Mouse (Mus musculus) embryo, embryonic 9.5 days (tissue): ENCODE data around the gene Ypel1.

Experiments used
- DNase-seq: peaks from one replicate; pipeline ENCODE4 v3.0.0-alpha.2; 2017; ENCODE audit errors: extremely low spot score

Ypel1 gene

DNA sequence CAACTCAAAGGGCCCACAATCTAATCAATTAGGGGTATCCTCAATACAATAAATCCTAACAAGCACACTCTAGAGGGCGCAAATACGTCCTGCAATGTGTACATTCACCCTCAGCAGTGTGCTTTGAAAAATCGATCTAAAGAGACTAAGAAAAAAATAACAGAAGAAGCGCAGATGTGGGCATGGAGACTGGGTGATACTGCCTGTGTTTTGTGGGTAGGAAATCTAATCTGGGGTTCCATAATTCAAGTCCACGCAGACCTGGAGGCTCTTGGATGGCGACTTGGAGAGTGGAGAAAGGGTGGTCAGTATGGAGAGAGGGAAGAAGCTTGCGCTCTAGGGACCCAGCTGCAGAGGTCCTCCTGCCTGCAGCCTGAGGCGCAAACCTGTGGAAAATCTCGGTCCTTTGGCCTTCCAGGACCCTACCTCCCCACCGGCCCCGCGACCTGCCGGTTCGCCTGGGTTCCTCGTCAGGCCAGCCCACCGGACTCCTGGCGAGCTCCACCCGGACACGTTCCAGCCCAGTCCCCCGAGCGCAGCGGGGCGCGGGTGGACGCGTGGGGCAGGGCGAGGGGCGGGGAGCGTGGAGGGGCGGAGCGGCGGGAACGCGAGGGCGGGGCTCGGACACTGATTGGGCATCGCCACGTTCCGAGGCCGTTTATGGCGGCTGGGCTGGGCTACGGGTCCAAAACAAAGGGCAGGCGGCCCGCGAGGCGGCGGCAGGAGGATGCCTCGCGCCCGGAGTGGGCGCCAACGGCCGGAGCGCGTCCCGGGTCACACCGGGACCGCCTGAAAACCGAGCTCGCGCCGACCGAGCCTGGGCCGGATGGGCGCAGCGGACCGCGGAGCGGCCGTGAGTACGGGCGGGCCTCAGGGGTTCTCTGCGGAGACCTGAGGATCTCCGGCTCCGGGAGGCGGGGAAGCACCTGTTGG lies at the start of gene Ypel1:
Gene Ypel1, plus strand, starts transcription at position 186 of the 933 bp plus-strand sequence.
- DNase-seq = peak; percentile 95

DNA sequence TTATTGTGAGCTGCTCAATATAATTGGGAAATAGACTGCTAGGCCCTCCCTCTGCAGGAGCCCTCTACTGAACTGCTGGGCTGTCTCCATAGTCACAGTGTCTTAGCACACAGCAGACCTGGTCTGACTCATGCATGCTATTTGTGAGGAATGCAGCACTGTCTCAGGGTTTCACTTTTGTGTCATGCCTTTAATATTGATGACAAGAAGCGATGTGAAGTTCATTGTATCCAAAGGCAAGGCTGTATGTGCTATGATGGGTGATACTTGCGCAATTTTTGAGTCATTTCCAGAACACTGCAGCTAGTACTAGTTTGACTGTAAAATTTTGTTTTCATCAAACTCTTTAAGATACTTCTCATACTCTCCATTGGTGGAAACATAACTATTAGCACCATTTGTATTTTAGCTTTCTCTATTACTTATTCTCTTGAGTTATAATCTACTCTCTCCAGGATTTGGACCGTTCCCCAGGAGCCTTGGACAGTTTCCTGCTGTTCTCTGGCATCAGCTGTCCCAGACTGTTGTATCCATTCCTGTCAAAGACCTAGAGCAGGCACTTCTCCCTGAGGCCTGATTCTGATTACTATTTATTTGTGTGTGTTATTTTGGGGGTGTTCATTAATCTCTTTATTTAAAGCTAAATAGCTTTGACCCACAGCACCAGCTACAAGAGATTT lies 44.9 kb upstream of the Ypel1 start:
- no peak for DNase-seq

DNA sequence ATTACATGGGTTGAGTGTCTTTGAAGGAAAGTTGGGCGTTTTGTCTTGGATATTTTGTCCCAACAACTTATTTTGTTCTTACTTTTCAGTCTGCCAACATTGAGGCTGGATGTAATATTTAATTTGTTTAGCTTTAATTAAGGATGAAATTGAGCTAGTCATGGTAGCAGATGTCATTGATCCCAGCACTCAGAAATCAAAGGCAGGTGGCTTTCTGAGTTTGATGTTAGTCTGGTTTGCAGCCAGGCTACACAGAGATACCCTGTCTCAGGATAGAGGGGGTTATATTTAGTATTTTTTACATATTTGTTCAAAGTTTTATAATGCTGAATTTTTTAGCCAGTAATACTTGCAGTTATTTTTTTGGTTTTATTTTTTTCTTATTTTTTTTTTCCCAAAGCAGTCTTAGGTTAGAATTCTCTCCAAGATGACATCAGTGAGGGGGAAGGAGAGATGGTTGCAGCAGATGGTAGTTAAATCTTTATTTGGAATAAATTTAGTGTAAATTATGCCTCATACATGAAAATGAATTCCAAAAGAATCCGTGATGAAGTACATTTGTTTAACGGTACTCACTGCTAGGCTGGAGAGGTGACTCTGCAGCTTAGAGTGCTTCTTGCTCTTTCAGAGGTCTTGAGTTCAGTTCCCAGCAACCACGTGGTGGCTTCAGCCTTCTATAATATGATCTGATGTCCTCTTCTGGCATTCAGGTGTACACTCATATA lies 39.4 kb upstream of the Ypel1 start:
- no peak for DNase-seq

DNA sequence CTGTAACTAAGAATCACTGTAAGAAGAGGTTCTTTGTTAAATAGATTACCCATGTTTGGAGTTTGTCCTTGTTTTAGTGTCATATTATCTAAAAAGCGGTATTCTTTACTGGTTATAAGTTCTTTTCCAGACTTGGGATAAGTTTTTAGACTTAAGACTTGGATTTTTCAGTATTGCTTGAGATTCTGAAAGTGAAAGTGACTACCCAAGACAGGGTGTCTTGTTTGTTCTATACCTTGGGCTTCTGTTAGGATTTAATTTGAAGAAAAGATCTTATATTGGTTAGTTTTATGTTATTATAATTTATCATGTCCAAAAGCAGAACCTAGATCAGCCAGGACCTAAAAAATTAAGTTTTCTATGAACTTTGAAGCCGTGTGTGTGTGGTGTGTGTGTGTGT lies 35.7 kb upstream of the Ypel1 start:
- DNase-seq = no peak

DNA sequence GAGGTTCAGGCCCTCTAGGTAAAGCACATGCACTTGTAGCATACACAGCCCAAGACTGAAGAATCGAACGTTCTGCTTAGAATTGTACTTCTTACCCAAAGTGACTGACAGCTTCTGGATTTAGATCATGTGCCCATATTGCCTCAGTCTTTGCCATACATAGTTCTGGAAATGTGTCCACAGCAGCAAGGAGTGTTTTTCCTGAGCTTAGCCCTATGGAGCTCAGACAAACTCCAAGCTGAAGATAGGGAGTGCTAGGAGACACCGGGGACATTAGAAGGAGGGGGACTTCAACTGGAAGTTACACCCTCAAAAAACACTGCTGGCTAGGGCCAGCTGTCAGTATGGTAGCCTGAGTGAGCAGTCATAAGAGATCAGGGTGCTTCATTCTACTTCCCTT lies 28.8 kb upstream of the Ypel1 start:
- DNase-seq = no peak

DNA sequence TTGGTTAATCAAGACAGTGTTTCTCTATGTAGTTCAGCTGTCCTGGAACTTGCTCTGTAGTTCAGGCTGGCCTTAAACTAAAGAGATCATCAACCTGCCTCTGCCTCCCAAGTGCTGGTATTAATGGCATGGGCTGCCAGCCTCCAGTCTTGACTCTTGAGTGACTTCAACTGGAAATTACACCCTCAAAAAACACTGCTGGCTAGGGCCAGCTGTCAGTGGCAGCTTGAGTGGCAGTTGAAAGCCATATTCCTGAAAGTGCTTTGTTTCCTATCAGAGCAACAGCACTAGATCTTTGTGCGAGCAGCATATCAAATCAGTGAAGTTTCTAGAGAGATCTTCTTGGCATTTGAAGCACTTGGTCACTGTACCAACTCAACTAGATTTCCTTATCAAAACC lies 28.1 kb upstream of the Ypel1 start:
- no peak for DNase-seq

DNA sequence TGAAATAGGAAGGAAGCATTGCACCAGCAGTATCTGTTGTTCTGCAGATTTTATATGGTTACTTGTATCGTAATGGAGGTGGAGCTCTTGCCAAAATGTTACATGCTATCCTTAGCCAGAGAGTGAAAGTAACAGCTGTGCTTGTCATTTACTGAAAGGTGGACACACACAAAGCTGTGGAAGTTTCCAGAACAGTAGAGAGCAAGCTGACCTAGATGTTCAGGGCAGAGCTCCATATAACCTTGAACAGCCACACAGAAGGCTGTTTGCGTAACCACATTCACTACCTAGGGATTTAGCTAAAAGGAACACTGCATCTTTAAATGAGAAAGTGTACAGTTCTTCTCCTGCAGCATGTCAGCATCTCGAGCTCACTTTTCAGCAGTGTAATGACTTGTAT lies 25.2 kb upstream of the Ypel1 start:
- DNase-seq = no peak

DNA sequence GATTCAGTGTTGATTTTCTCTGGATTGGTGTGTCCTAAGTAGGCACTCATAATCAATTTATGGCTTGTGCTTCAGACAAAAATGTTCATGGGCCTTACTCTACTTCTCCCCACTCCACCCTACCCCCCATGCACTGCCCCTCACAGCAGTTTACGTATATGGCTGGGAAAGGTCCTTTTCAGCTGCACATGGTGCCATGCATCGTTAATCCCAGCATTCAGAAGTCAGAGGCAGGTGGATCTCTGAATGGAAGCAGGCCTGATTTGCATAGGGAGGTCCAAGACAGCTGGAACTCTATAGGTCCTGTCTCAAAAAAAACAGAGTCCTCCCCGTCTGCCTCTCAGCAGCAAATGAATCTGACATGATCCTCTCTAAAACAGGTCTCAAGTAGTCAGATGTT lies 24.2 kb upstream of the Ypel1 start:
- DNase-seq = no peak

DNA sequence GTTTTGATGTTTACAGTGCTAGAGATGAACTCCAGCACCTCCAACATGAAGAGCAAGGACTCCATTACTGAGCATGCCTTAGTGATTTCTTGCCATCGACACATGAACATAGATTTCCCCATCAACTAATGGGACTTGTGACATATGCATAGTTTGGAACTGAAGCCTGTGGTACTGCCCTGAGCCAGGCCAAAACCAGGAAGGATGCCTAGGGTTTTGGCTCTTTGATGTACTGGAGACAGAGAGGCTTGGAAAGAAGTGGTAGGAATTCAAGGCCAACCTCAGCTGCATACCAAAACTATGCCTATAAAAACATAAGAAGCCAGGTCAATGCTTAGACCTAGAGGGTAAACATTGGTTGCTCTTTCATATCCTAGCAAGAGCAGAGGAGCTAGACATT lies 19.6 kb upstream of the Ypel1 start:
- no peak for DNase-seq

DNA sequence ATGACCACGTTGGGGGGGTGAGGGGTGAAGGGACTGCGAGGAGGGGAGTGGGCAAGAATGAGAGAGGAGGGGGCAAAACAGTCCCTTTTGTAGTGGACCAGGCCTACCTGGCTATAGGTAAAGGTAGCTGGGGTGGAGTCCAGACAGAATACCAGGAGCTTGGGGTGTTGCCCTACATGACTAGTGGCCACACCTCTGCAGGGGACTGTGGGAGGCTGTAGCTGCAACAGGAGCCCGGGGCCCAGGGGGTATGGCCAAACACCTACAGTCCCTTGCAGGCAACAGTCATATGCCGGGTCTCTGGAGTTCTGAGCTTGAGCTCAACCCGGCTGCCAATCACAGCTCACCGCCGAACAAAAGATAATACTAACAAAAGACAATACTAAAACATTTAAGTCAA lies 17.4 kb upstream of the Ypel1 start:
- no peak for DNase-seq

DNA sequence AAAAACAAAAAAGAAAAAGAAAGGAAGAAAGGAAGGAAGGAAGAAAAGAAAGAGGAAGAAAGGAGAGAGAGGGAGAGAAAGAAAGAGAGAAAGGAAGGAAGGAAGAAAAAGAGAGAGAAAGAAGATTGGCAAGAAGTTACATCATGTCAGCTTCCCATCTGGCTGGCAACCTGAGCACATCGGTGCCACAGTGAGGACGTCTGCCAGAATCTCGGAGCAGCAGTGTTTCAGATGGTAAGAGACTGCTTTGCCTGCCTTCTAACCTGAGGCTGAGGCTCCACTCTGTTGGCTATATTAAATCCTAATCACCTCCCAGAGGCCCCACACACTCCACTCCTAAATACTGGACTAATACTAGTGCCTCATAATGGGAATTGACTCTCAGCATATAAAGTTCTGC lies 15.6 kb upstream of the Ypel1 start:
- DNase-seq = no peak

DNA sequence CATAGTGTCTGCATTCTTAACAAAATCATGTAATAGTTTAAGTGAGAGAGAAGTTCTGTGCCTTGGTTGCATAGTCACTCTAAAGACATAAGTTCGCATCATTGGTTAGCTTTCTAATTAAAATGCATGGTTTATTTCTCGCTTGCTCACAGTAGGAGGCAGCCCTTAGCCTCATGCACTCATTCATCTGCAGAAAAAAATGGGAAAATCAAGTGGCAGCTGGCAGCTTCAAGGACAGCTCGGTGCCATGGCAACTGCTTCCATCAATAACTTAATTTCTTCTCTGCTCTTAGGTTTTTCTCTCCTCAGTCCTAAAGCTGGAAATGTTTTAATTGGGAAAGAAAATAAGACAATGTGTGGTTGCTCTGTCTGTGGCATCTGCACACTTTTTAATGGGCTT lies 13.9 kb upstream of the Ypel1 start:
- DNase-seq = no peak

DNA sequence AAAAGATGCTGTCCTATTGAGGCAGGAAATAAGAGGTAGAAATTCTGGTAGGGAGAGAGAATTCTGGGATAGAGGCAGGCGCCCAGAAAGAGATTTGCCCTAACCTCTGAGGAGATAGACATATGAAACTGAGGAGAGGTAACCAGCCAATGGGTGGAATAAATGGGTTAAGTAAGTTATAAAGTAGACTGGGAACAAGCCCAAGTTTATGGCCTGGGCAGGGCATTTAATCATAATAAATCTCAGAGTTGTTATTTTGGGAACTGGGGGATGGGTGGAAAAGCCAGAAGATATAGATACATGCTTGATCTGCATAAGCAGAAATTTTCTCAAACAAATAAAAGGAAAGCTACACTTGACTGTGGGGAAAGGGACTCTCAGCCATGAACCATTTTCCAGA lies 7.2 kb upstream of the Ypel1 start:
- no peak for DNase-seq

DNA sequence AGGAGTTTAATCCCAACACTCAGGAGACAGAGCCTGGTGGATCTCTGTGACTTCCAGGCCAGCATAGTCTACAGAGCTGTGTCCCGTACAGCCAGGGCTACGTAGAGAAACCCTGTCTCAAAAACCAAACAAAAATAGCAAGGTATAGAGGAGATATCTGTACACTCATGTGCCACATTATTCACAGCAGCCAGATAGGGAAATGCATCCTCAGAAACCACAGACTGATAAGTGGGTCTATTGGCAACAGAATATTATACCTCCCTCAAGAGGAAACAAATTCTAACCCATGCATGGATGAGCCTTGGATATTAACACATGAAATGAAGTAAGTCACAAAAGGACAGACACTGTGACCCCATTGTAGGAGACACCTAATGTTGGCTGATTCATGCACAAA lies 1.9 kb upstream of the Ypel1 start:
- DNase-seq = no peak

DNA sequence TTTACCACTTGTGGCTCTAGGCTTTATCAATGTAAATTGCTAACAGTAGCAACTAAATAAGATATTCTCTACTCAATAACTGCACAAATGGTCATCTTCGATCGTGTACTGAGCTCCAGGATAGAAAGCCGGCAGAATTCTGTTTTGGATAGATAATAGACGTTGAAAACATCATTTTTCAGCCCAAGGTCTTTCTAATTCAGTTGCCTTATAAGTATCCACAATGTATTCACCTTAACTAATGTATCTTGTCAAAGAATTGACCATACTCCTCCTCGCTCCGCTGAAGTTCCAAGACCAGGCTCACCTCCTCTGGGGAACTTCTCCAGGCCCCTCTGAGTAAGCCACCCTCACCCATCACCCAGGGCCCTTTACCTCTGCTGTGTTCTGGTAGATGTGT lies 1.2 kb downstream of the Ypel1 start:
- peak; percentile 22 for DNase-seq

DNA sequence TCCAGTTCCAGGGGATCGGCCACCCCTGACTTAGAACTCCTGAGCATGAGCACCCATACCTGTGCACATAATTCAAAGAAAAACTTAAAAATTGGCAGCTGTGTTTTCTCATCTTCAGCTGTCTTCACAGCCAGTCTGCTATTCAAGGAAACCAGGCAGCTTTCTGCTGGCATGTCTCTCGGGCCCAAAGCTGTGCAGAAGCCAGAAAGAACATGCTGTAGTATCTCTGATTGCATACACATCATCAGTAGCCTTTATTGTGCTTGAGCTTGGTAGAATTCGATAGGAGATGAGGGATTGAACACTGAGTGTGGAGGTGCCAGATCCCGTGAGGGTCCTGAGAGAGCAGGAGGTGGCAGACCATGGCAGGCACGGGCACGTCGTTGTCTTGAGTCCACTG lies 3.5 kb downstream of the Ypel1 start:
- DNase-seq = no peak

DNA sequence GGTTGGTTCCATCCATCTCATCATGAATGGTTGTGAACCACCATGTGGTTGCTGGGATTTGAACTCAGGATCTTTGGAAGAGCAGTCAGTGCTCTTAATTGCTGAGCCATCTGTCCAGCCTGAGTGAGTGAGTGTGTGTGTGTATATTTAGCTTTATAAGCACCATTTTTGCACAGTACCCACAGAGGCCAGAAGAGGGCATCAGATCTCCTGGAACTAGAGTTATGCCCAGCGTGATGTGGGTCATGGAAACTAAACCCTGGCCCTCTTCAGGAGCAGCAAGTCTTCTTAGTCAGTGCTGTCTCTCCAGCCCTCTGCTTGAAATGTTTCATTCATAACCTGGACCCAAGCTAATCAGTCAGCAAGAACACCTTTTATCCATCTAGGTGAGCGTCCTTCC lies 6.8 kb downstream of the Ypel1 start:
- DNase-seq = no peak

DNA sequence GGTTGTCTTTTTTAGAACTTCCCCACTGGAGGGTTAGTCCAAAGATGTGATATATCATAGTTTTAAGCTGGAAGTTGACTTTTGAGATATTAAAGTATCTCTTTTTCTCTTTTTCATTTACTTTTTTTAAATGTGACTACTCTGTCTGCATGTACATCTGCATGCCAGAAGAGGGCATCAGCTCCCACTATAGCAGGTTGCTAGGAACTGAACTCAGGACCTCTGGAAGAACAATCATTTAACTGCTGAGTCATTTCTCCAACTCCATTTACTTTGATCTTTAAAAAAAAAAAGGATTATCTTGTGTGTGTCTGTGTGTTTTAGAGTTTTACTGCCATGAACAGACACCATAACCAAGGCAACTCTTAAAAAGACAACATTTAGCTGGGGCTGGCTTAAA lies 7.4 kb downstream of the Ypel1 start:
- DNase-seq = no peak

DNA sequence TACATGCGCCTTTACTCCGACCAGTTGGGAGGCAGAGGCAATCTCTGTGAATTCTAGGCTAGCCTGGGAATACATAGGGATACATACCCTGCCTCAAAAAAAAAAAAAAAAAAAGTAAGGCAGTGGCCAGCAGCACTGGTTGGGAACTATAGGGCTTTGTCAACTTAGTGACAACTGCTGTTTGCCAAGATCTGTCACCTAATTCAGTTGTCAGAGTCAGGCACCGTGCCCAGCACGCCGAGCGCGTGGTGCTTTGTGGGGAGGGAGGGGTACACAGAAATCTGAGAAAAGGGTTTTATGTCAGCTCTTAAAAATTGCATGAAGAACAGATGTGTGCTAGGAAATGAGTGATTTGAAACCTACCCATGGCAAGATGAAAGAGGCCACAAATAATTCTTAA lies 8.6 kb downstream of the Ypel1 start:
- DNase-seq = no peak

DNA sequence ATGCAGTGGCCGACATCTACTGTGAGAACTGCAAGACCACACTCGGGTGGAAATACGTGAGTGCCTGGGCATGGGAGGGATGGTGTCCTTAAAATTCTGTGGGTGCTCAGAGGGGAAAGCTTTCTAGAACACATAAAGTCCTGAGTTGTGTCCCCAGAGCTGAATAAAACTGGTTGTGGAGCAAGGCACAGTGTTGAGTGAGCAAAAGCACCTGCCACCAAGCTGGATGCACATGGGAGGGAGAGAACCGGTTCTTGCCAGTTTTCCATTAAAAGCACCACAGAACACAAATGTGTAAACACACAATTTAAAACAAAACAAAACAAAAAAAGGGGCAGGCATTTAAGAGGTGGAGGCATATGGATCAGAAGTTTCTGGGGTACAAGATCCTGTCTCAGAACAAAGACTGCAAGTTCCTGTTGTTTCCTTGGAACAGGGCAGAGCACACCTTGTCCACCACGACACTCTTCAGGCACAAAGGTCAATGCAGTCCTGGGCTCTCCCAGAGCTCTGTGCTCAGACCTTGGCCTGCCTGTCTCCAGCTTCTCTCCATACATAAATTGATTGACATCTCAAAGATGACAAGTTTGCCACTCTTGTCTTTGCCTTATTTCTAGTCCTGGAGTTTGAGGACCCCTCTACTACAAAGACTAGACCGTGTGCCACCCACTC lies 12.8 kb downstream of the Ypel1 start:
- DNase-seq = no peak

DNA sequence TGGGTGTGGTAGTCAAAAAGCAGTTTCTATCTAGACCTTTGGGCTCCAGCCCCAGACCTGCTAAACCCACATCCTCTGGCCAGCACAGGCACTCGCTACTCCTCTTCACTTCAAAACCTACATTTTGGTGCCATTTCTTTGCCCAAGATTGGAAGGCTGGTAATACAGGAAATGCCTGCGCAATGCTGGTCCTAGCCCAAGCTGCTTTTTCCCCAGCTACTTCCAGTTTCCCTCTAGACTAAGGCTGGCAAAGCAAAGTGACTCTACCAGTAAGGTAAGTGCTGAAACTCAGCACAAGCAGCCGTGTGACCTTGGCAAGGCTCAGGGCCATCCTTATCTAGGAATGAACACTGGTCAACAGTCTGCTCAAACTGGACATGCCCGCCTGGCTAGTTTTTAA lies 16.1 kb downstream of the Ypel1 start:
- DNase-seq = no peak

DNA sequence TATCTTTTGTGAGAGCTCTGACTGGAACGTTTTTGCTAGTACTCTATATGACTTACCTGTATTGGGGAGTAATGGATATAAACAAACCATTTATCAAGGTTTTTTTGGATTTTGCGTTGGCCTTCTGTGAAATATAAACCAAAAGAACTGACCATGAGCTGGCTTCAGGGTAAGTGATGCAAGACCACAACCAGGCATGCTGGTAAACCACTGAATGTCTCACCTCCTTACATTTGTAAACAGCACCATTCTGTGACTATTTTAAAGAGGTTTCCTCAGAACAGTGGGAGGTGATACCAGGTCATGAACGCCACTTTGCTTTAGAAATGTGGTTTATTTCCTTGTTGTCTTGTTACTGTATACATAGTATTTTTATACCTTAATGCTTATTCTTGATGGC lies 16.7 kb downstream of the Ypel1 start:
- no peak for DNase-seq
